Mouse (Mus musculus): Measurements from ENCODE around the gene Grik4.

The Grik4 gene

DNA sequence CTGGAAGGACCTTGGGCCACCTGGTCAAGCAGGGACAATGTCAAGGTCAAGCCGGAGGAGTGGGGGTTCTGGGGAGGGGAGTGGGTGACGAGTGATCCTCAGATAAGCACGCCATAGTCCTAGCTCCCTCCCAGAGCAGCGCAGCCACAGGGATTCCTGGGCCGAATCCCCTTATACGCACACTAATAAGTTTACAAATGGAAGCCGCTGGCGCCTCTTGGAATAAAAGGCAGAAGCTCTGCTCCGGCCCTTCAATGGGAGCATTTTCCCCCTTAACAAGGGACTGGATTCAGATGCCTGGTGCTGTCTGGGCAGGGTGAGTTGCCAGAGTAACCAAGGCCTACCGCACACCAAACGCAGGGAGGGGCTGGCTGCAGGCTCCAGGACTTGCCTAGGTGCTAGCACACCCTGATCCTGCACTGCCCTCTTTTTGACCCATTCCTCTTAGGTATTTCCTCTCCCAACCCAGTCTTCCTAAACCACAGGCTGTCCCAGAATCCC lies 46.2 kb downstream of the Grik4 start:
- CTCF ChIA-PET = no interaction called here

DNA sequence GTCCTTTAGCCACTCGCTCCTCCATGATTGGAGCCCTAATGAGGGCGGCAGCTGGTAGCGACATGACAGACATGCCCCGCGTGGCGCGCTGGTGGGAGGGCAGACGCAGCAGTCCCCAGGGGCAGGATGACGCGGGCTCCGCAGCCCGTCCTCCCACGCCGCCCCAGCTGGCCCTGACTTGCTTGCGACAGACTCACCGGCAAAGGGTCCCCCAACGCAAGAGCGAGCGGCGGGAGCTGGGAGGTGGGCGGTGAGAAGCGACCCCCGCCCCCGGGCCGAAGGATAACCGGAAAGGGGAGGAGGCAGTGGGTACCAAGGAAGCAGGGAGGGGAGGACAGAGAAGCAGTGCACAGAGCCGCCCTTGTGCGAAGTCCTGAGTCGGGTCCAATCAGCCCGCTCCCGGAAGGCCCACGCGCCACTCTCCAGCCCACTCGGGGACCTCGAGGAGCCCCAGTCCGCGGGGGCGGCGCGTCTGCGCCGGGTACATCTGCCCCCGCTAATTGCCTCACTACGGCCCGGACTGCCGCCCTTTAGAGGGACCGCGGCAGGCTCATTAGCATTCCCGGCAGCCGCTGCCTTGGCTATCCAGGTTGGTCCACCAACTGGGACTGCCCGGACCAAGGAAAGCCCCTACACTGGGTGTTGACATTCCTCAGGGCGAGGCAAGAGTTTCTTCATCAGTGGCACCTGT lies 46.8 kb downstream of the Grik4 start:
- CTCF ChIA-PET = interaction anchor here (0.7 kb wide), 1 partner anchor 47 kb away, joined by 3 read pairs; the partner anchor contains the start of gene Grik4

DNA sequence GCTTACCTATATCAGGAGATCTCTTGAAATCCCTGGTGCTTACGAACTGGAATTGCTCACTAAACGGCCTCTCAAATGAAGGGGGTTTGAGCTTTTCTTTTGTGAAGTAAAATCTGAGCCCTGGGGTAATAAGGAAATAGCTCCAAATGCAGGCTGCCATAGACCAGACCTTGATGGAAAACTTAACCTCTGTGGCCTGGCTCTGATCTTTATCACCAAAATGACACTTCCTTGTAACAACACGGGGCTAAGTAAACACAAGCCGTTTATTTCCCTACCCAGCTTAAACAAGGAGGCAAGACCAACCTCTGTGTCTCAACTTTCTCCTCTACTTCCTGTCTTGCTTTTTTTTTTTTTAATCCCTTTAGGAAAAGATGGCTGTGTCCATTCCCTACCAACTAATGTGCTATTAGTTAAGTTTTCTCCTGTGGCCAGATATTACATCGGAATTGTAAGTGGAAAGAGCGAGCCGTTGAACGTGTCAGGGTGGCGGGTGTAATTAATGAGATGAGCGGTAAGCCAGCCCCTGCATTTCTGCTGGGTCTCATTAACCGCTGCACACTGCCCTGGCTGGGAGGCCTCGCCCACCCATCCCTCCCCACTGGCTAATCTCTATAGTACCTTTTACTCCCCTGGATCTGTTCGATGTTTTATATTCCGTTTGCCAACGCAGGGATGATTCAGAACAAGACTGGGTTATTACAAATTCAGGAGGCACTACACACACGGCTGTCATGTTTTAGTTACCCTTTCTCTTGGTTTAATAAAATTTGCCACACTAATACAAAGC lies 47.7 kb downstream of the Grik4 start:
- CTCF ChIA-PET = interaction anchor here (0.7 kb wide), 1 partner anchor 48 kb away, joined by 3 read pairs; the partner anchor contains the start of gene Grik4

DNA sequence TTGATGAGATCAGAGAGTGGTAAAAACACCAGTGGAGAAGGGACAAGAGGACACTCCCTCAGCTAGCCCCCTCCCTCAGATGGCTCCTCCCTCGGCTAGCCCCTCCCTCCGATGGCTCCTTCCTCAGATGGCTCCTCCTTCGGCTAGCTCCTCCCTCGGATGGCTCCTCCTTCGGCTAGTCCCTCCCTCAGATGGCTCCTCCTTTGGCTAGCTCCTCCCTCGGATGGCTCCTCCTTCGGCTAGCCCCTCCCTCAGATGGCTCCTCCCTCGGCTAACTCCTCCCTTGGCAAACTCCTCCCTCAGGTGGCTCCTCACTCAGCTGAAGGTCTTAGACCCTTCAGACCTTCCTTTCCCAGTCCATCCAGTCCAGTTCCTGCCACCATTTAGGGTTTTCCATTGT lies 51.5 kb downstream of the Grik4 start:
- CTCF ChIA-PET = no interaction called here

DNA sequence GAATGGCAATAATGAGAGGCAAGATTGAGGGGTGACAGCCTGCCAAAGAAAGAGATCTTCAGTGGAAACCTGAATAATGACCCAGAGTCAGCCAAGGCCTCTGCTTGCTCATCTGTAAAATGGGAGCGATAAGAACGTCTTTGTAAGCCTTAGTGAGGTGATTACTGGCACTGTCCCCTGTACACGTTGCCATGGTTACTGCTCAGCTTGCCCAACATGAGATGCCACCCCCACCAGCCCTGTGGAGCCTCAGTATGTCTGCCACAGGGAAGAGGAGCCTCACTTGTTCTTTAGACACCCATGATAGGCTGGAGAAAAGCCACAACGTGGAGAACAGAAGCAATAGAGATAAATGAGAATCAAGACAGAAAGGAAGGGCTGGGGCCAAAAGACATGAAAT lies 56.4 kb downstream of the Grik4 start:
- CTCF ChIA-PET = no interaction called here

DNA sequence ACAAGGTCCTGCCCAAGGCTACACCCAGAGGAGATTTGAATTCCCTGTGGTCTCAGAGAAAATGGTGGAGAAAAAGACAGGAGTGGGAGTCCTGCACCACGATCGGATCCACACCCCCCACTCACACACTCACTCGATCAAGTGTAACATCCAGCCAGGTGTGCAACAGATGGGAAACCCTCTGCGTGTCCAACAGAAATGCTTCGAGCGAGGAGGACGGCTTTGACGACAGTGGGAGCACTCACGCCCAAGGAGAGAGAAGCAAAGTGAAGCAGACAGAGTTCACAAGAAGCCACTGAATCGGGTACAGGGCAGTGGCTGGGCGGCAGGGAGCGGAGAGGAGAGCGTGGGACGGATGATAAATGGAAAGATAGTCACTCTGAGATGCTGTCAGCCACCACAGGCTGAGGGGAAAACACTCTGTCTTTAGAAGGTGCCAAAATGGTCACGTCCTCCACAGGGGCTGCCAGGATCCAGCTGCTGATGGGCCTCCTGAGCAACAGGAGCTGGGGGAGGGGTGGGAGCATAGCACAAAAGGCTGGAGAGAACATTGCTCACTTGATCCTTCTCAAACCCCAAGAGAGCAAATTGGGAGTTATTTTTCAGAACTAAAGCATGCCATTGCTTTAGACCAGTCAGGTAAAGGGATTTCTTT lies 58.1 kb downstream of the Grik4 start:
- CTCF ChIA-PET = no interaction called here

DNA sequence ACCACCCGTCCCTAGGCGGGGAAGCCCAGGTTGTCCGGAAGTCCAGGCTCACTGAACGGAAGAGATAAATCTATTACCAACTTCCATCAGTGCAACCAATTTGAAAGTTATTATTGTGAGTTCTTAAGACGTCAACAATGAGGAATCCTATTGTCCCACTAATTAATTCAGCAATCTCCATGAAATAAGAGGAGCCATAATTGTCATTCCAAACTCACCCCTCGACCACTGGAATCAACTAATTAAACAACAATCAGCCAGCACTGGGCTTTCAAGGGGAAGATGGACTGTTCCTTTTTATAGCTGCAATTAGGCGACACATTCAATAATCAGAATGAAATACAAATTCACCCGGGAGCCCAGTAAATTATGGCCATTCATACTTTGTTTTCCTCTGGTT lies 58.7 kb downstream of the Grik4 start:
- CTCF ChIA-PET = no interaction called here

DNA sequence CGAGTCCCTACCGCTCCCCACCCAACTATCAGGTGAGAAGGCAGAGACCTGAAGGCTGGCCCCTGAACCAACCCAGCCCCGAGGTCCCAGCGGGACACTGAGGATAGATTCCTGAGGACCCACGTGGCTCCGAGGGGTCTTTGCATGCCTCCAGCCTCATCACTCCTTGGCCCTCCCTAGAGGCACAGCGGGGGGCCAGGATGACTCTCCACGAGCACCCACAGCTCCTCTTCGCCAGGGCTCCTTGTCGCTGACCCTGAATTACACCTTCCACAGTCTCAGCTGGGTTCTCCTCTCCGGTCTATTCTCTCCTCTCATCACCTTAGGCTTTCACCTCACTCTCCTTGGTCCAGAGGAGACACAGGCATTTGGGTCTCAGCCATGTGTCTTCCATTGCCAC lies 59.2 kb downstream of the Grik4 start:
- CTCF ChIA-PET = no interaction called here

DNA sequence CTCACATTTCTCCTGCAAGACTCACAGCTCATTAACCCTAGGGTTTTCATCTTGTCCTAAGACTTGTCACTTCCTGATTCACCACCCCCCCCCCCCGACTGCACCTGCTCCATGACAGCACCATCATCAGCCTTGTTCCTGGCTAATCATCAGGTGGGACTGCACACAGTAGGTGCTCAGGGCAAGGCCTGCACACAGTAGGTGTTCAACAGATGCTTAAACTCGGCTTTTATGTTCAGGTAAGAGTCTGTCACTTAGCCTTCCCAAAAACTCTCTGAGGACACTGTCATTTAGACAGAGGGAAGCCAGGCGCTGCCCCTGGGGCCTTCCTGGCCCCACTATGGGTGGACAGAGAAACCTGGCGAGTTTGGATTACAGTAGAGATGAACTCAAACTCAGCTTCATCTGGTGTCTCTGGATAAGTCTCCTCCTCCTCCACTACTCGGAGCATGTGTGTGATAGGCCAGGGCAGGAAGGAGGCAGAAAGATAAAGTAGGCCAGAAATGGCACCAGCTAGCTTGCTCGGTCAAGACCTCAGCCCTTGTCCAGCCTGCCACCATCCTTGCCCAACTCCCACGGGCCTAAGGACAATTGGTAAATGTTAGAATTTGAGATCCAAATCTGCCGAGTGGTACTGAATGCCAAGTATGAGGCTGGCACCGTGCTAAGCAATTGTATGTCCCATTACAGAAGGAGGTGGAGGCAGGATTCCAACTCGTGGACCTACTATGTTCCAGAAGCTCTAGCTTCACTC lies 61.1 kb downstream of the Grik4 start:
- CTCF ChIA-PET = no interaction called here

DNA sequence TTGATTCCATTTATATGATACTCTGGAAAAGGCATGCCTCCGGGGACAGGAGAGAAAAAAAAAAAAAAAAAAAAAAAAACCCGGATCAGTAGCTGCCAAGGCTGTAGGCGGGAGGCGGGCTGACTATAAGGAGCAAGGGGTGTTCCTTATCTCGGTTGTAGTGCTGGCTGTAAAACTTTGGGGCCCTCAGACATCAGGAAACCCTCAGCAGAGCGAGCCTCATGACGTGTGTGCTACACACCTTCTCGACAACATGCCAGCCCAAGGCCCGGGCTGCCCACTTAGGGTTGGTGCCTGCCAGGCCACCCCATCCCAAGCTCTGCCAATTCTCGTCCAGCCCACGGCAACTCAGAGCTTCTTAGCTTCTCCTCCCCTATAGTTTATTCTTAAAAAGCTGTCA lies 62.0 kb downstream of the Grik4 start:
- CTCF ChIA-PET = no interaction called here

DNA sequence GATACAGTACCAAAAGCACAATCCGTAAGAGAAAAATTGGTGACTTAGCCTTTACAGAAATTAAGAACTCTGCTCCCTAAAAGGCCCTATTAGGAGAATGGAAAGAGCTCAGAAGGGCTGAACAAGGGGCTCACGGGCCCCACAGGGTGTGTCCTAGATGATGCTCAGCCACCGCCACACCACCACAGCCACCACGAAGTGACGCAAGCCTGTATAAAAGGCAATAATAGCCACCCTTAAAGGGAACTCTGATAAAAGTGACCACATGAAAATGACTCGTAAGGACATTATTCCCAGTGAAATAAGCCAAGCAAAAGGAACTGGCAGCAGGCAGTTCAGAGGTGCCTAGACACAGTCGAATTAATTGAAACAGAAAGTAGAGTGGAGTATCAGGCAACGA lies 63.3 kb downstream of the Grik4 start:
- CTCF ChIA-PET = no interaction called here

DNA sequence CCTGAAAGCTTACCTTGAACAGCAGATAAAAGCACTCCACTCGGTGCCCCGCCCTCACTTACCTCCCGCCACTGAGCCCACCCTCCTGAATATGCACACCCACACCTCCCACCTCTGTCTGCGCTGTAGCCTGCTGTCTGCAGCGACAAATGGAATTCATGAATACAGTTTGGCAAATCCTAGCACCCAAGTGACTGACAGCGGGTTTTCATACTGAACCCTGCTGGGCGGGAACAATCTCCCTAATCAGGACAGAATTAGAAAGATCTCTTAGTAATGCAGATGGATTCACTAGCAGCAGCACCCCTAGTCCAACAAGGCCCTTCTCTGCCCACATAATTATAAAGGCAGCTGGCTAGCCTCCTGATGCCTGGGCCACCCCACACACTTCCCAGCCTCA lies 65.9 kb downstream of the Grik4 start:
- CTCF ChIA-PET = no interaction called here

DNA sequence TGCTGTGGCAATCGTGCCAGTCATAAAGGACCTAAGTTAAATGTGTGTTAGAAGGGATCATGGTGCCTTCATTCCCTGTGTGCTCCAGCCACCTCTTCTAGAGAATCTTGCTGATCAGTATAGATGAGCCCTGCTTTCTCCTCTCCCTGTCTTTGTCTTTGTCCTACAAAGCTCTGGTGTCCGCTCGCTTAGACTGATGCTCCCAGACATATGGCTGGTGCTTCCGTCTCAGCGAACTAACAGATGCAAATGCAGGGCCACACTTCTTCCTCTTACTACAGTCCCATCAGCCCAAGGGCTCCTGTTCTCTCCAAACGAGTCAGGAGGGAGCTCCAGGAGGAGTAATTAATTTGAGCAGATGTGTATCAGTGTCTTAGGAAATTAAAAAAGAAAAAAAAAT lies 71.4 kb downstream of the Grik4 start:
- CTCF ChIA-PET = no interaction called here

DNA sequence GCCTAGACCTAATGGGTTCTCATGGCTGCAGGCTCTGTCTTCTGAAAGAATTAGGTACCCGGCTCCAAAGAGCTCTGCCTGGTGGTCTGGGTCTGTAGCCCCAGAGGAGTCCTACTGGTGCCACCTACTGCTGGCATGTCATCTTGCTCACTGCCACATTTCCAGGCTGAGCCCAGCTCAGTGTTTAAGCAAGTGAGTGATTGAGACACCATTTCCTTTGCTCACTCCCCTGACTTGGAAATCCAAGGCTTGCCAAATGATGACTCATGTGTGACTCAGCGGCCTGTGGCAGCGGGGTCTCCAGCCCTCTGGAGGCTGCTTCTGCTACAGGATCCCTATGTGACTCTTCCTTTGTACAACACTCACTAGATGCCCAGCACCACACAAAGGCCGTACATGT lies 72.6 kb downstream of the Grik4 start:
- CTCF ChIA-PET = no interaction called here

DNA sequence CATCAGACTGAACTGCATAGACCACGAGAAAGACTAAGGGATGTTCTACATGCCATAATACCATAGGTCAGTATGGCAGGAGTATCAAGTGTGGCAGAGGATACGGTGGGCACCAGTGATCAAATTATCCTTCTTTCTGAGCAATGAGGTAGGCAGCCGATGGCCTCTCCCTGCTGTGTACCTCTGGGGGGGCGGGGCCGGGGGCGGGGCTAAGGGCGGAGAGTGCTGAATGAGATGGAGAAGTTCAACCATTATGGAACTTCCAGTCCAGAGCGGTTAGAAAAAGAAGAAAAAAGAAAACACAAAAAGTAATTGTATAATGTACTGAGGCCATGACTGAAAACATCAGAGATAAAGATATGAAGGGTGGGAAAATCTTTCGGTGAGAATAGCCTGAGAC lies 74.0 kb downstream of the Grik4 start:
- CTCF ChIA-PET = no interaction called here

DNA sequence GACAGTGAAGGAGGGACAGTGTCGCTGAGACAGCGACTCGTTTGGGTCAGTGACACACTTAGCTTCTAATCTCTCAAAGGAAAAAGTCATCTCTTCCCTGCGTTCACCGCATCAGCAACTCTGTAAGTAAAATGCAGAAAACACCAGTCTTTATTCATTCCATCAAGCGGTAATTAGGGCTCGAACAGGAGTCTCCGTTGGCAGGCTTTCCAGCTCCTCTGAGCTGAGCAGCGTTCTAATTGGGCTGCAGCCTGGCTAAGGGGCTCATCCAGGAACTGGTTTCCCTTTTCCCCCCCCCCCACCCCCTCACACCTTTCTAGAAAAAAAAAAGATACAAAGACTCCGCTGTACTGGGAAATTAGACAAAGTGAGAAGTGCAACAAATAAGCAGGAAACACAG lies 75.8 kb downstream of the Grik4 start:
- CTCF ChIA-PET = no interaction called here

DNA sequence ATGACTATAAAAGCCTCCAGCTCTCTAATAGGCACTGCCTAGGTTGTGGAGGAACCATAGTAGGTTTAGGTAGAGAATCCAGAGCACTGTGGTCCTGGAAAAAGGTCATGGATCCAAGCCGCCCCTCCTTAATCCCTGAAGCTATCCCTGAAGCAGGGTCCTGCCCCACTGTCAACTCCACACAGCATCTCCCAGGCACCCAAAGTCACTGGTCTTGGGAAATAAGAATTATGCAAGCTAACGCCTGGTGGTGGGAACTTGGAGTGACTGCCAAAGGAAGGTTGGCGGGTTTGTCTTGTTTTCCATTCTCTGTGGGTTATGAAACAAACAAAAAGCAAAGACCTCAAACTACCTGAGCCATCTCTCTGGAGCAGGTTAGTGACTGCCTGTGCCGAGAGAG lies 77.6 kb downstream of the Grik4 start:
- CTCF ChIA-PET = no interaction called here

DNA sequence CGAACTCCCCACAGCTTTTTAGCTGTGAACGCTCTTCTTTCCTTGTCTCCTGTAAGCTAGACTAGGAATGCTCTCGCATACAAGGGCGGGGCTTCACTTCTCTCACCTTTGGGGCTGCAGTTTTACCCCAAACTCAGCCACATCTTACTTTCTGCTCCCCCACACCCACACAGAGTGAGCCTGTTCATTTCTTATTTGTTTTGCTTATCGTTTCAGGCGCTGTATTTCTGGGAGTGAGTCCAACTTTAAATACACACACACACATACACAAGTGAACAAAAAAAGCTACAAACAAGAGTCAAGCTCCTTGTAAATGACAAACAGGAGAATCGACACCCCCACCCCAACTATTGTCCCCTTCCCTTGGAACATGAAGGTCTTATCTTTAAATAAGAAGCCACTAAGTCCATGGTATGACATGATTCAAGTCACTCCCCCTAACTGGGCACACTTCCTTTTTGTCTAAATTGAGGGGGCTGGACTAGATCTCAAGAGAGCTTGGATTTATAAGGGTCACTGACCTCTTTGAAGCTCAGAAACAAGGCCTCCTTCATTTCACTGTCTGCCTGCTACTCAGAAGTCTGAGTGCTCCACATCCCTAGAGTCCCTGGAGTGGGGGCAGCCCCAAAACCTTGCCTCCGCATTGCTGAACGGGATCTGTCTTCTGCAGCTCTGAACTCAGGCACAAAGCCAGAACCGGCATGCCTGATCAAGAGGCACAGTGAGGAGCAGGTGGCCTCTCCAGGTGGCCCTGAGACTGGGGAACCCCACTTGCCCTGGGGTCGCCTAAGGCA lies 79.1 kb downstream of the Grik4 start:
- CTCF ChIA-PET = no interaction called here

DNA sequence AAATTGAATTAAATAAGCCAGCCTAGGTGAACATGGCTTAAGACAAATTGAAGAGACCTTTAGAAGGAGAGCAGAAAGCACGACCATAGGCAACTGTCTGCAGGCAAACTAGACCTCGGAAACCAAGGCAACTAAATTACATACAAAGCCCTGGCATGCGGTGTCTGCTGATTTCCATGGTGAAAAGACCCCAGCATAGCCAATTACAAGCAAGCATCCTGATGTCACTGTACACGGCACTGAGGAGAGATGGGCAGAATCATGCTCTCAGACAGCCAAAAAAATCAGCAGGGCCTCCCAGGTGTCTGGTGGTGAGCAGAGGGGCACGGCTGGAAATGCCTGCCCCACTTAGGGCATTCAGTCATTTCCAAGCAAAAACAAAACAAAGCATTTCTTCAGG lies 80.9 kb downstream of the Grik4 start:
- CTCF ChIA-PET = interaction anchor here (0.7 kb wide), 1 partner anchor 35 kb away, joined by 11 read pairs; no protein-coding TSS in a partner anchor

DNA sequence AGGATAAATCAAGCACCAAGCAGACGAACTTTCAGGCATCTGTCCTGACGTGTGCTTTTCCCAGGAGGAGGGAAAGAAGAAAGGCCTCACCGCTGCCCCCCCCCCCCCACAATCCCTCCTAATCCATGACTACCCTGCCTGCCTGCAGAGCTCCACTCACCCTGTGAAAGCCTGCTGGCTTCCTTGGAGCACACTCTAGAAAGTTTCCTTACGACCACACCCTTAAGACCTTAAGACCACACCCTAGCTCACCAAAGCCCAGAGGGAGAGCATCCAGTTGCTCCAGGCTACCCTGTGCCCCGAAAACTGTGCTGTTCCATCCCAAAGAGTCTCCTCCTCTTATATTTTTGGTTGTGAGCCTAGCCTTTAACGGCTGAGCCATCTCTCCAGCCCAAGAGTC lies 82.6 kb downstream of the Grik4 start:
- CTCF ChIA-PET = no interaction called here

DNA sequence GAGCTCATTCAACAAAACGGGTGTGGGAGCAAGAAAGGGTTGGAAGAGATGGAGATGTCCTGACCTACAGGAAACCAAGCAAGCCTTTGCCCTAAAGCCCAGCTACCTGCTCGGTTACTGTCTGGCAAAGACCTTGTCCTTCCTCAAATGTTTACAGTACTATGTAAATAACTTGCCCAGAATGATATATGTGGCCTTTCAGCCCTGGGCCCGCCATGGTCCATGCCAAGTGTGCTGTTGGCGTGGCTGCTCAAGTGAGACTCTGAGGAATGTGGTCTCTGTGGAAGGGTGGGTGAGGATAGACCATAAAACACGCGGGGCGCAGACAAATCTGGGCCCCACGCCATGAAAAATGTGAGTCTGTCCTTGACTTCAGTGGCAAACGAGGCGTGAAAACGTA lies 83.1 kb downstream of the Grik4 start:
- CTCF ChIA-PET = no interaction called here

Data from spleen, embryonic (tissue).